Mouse (Mus musculus): ENCODE data around the gene Rnasel.
A peak's percentile ranks its signal among the peaks of the same experiment; 100 is the strongest.
"Not testable (repeated sequence)": the region's sequence is repeated elsewhere in the genome, so short reads cannot be mapped to it uniquely, and the experiment has no call there.

Gene Rnasel

GRCm38 (mm10) chr1:153737101-153738085 is 11.8 kb upstream of the Rnasel start:
- DNase-seq, result no peak

- DNase-seq, result no peak
These were observed 9.7 kb upstream of the Rnasel start for GRCm38 (mm10) chr1:153739437-153740015.

GRCm38 (mm10) chr1:153740145-153740544 is 9.1 kb upstream of the Rnasel start, which contains the start of gene Rgs16:
Gene Rgs16, plus strand, starts transcription at chr1:153740349.
- DNase-seq, result peak; percentile 79 to 85

GRCm38 (mm10) chr1:153740775-153741400 is 8.3 kb upstream of the Rnasel start:
- DNase-seq, result peak; percentile 20 to 34

GRCm38 (mm10) chr1:153741551-153742316 is 7.5 kb upstream of the Rnasel start:
- DNase-seq, result no peak

- peak; percentile 87 to 89 for DNase-seq
These were observed 6.7 kb upstream of the Rnasel start for GRCm38 (mm10) chr1:153742374-153743155.

GRCm38 (mm10) chr1:153746119-153746670 is 3.0 kb upstream of the Rnasel start:
- DNase-seq, result no peak

- peak; percentile 72 to 83 for DNase-seq
These were observed 2.5 kb upstream of the Rnasel start for GRCm38 (mm10) chr1:153746728-153747127.

GRCm38 (mm10) chr1:153747861-153748530 is 1.2 kb upstream of the Rnasel start:
- no peak for DNase-seq

GRCm38 (mm10) chr1:153748549-153748948 is 677 bp upstream of the Rnasel start:
- no peak for DNase-seq

- DNase-seq, result no peak
These were observed 828 bp downstream of the Rnasel start for GRCm38 (mm10) chr1:153750054-153750453.

- DNase-seq, result no peak
These were observed 2.6 kb downstream of the Rnasel start for GRCm38 (mm10) chr1:153751763-153752301.

- DNase-seq, result no peak
These were observed 3.3 kb downstream of the Rnasel start for GRCm38 (mm10) chr1:153752521-153752920.

- no peak for DNase-seq
These were observed 4.7 kb downstream of the Rnasel start for GRCm38 (mm10) chr1:153753725-153754464.

GRCm38 (mm10) chr1:153764136-153764535 is 14.9 kb downstream of the Rnasel start:
- no peak for DNase-seq

GRCm38 (mm10) chr1:153766298-153766697 is 17.1 kb downstream of the Rnasel start:
- no peak for DNase-seq

- DNase-seq, result no peak
These were observed 18.1 kb downstream of the Rnasel start for GRCm38 (mm10) chr1:153767281-153767680.

- DNase-seq, result no peak
These were observed 19.2 kb downstream of the Rnasel start for GRCm38 (mm10) chr1:153768465-153768864.

- DNase-seq, result not testable (repeated sequence)
These were observed 20.3 kb downstream of the Rnasel start for GRCm38 (mm10) chr1:153769571-153769970.
